Mouse (Mus musculus) thymus, adult 2 months (tissue): ENCODE results near the gene Rap1gap2. TPM values are rescaled to one million over a fixed set of nuclear protein-coding genes. Genes with fewer than 3 reads are reported as not detected.

Experiments used
- DNase-seq: peaks from one replicate; pipeline ENCODE4 v3.0.0; 2021
- H3K27ac ChIP-seq: fragments of 200-500 bp; 2 replicates; pipeline ENCODE4 v1.5.1; 2012; ENCODE audit warnings: low read length, control low read depth; ENCODE audit not compliant: control insufficient read depth, insufficient read depth
- H3K27me3 ChIP-seq: fragments of 200-500 bp; 2 replicates; pipeline ENCODE4 v1.6.1; 2012; ENCODE audit warnings: mild to moderate bottlenecking, low read length, moderate library complexity, mixed read lengths; ENCODE audit not compliant: control insufficient read depth, insufficient read depth
- H3K36me3 ChIP-seq: fragments of 200-500 bp; 2 replicates; pipeline ENCODE4 v1.6.1; 2012; ENCODE audit warnings: mild to moderate bottlenecking, low read length, moderate library complexity; ENCODE audit not compliant: control insufficient read depth, insufficient read depth
- H3K4me1 ChIP-seq: fragments of 200-500 bp; replicated peaks from 2 replicates; pipeline ENCODE4 v1.6.1; 2012; ENCODE audit warnings: low read length; ENCODE audit not compliant: control insufficient read depth, insufficient read depth
- H3K4me3 ChIP-seq: fragments of 200-500 bp; 2 replicates; pipeline ENCODE4 v1.5.1; 2012; ENCODE audit warnings: mild to moderate bottlenecking, low read length, control low read depth, moderate library complexity; ENCODE audit not compliant: control insufficient read depth, insufficient read depth
- CTCF ChIP-seq: fragments of 200-500 bp; IDR thresholded peaks from 2 replicates; pipeline ENCODE4 v1.5.1; 2012; ENCODE audit warnings: mild to moderate bottlenecking, control low read depth, low read length, moderate library complexity, borderline replicate concordance; ENCODE audit not compliant: control insufficient read depth, poor library complexity, insufficient read depth; ENCODE audit errors: extremely low read depth
- POLR2A ChIP-seq: fragments of 200-500 bp; IDR thresholded peaks from 2 replicates; pipeline ENCODE4 v1.6.1; 2012; ENCODE audit warnings: mild to moderate bottlenecking, low read length, control low read depth, moderate library complexity; ENCODE audit not compliant: control insufficient read depth, poor library complexity, insufficient read depth; ENCODE audit errors: extremely low read depth
- WGBS: fragments of 180-500 bp; shearing (Covaris S2); methylation state at CpG from one replicate; pipeline ENCODE4 v1.1.7; 2018; 5-methylcytosine and 5-hydroxymethylcytosine counted together
- polyA plus RNA-seq: library from polyadenylated mRNA; depleted of rRNA; stranded (reverse); fragments of >200 nt; gene quantifications from 2 replicates; pipeline ENCODE4 v1.2.3, GENCODE M21; 2012

Gene Rap1gap2
- polyA plus RNA-seq, 1 experiment = 7.0 TPM

DNA sequence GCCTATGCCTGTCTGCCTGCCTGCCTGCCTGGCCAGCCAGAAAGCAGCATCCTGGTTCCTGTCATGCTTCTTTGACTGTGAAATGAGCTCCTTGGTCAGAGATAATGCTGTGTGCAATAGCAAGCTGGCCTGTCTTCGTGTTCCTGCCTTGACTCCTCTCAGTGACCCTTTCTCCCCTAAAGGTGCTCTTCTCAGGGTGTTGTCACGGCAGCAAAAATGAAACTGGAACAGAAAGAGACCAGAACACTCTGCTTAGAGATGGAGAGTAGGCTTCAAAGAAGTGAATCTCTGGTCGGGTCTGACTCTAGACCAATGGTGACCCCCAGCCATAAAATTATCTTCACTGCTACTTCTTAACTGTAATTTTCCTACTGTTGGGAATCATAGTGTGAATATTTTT lies 42.7 kb downstream of the Rap1gap2 start:
- Histone ChIP-seq H3K36me3 (no peaks in the 10 kb centered on the region), H3K4me1 (peaks cover 15% of the 10 kb centered on the region), H3K27ac (no peak overlapping the region), H3K4me3 (no peak overlapping the region), H3K27me3 (no peaks in the 10 kb centered on the region)
- no peak for DNase-seq
- WGBS = 73% methylated on average over 3 of the region's 3 CpGs
- TF ChIP-seq CTCF = no peak
- TF ChIP-seq POLR2A = no peak

DNA sequence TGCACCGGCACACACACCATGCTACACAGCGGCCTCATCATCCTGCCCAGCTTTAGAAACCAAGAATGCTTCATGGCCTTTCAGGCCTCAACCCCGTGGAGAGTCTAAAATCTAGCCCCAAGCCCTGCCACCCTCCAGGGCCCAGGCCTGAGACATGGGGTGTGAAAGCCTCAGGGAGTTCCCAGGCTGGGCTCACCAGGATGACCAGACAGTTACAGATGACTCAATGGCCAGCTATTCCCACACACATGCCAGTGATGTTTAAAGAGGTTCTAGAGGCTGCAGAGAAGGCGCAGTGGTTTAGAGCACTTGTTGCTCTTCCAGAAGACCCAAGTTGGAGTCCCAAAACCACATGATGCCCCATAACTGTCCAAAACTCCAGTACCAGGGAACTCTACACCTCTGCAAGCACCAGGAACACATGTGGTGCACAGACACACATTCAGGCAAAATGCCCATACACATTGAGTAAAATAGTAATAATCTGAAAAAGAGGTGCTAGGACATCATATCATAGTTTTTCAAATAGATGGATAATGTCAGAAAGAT lies 44.3 kb downstream of the Rap1gap2 start:
- Histone ChIP-seq H3K27ac (no peak overlapping the region), H3K36me3 (no peaks in the 10 kb centered on the region), H3K27me3 (no peaks in the 10 kb centered on the region), H3K4me3 (no peak overlapping the region), H3K4me1 (0 out of 2 replicates have a peak, but pooled peaks cover 1% of the 10 kb centered on the region)
- 94% methylated on average over 4 of the region's 4 CpGs for WGBS
- DNase-seq = no peak
- TF ChIP-seq POLR2A = no peak
- no peak for TF ChIP-seq CTCF

DNA sequence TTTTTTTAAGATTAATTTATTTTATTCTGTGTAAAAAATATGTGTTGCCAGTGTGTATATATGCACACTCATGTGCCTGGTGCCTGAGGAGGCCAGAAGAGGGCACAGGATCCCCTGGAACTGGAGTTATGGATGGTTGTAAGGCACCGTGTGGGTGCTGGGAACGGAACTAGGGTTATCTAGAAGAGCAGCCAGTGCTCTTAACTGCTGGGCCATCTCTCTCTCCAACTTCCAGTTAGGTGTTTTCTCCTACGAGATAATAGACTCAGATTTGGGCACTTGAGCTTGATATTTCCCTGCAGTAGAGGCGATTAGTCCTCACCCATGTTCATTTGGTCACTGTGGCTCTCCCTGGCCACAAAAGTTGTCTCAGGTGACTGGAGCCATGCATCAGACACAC lies 49.3 kb downstream of the Rap1gap2 start:
- DNase-seq = no peak
- TF ChIP-seq POLR2A = no peak
- TF ChIP-seq CTCF = no peak
- 97% methylated on average over 4 of the region's 4 CpGs for WGBS
- Histone ChIP-seq H3K27me3 (no peaks in the 10 kb centered on the region), H3K4me1 (peaks cover under 1% of the 10 kb centered on the region; the same call in 1 of the 2 replicates), H3K4me3 (no peak overlapping the region), H3K36me3 (no peaks in the 10 kb centered on the region), H3K27ac (no peak overlapping the region)

DNA sequence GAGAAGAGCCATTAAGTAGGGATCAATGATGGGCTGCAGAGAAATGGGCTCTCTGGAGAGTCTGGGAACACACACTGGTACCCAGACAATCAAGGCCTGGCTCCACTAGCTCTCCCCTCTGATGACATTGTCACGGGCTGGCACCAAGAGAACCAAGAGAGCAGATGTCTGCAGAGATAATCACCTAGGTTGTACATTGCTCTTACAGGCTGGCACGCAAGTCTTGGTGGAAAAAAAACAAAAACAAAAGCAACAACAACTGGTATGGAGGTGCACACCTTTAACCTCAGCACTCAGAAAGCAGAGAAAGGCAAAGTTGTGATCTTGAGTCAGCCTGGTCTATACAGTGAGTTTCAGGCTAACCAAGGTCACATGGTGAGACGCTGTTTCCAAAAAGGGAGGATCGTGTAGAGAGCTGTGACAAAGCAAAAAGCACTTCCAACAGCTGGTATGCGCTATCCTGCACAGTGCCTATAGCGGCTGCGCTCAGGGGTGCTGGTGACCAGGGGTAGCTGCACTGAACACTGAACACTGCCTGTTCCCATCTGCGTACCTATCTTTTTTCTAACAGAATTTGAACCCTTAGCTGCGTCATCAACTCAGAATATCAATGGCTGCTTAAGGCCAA lies 50.0 kb downstream of the Rap1gap2 start:
- no peak for DNase-seq
- H3K4me1 ChIP-seq = peaks cover 7% of the 10 kb centered on the region
- no peak overlapping the region for H3K4me3 ChIP-seq
- TF ChIP-seq CTCF (no peak), POLR2A (no peak)
- H3K36me3 ChIP-seq = no peaks in the 10 kb centered on the region
- H3K27me3 ChIP-seq = no peaks in the 10 kb centered on the region
- H3K27ac ChIP-seq = no peak overlapping the region
- 44% methylated on average over 9 of the region's 9 CpGs for WGBS

DNA sequence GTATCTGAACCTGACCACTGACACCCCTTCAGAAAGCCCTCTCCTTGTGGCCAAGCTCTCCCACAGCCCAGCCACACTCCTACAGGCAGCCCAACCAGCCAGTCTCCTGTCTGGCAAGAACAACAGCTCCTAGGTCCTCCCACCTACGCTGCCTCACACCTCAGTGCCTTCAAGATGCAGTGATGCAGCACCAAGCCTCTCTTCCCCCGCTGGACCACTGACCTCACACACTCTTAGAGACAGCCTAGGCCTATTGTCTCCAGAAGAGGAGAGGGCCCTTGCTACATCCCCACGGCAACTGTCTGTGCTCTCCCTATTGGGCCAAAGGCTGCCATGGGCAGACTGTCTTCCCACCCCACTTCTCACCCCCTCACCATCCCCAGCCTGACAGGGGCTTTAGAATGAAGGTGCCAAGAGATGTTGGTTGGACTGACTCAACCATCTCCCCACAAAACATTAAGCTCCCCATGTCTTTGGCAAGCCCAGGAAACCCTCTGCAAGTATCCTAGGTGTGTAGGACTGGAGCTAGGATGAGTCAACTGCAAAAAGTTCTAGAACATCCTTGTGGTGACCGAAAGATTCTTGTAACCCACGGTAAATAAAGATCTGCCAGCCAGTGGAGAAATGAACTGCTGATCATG lies 50.8 kb downstream of the Rap1gap2 start:
- Histone ChIP-seq H3K4me3 (no peak overlapping the region), H3K27ac (no peak overlapping the region), H3K36me3 (no peaks in the 10 kb centered on the region), H3K4me1 (peaks cover 12% of the 10 kb centered on the region), H3K27me3 (no peaks in the 10 kb centered on the region)
- no peak for DNase-seq
- 93% methylated on average over 5 of the region's 5 CpGs for WGBS
- no peak for TF ChIP-seq CTCF
- TF ChIP-seq POLR2A = no peak

DNA sequence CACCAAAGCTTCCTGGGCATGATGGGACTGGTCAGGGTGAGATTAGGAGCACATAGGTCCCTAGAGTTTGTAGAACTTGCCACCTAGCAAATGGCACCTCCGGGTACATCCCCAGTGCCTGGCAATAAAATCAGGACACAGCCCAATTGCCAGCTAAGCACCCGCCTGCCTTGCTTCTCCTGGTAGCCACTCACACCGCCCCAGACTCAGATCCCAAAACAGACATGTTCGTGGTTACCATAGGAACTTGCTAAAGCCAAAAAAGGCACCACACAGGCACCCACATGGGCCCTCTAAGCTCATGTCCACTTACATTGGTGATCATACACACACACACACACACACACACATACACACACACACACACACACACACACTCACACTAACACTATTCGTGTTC lies 51.8 kb downstream of the Rap1gap2 start:
- H3K36me3 ChIP-seq = no peaks in the 10 kb centered on the region
- peaks cover 18% of the 10 kb centered on the region for H3K4me1 ChIP-seq
- 94% methylated on average over 5 of the region's 5 CpGs for WGBS
- no peak overlapping the region for H3K4me3 ChIP-seq
- no peak for TF ChIP-seq CTCF
- no peak for TF ChIP-seq POLR2A
- H3K27ac ChIP-seq = no peak overlapping the region
- H3K27me3 ChIP-seq = no peaks in the 10 kb centered on the region
- DNase-seq = no peak
